Mouse (Mus musculus) 416B (cell line): ENCODE data around the gene Clasrp.

Experiments
- DNase-seq: peaks from one replicate; pipeline ENCODE4 v3.0.0; 2011; ENCODE audit warnings: low read depth

The Clasrp gene

DNA sequence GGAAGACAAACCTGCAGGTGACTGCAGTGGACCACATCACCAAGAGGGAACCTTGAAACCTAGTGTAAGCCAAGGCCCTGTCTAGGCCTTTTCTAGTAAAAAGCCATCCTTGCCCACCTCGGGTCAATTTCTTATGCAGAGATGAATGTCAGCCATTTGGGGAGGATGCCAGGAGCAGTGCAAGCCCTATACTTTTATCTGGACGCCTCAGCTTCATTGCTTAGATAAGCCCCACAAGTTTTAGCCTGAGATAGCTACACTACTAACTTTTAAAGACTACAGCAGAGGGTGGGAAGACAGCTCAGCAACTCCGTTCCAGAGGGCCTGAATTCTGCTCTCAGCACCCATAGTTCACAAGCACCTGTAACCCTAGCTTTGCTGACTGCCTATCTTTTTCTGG lies 40.4 kb downstream of the Clasrp start:
- DNase-seq: no peak

DNA sequence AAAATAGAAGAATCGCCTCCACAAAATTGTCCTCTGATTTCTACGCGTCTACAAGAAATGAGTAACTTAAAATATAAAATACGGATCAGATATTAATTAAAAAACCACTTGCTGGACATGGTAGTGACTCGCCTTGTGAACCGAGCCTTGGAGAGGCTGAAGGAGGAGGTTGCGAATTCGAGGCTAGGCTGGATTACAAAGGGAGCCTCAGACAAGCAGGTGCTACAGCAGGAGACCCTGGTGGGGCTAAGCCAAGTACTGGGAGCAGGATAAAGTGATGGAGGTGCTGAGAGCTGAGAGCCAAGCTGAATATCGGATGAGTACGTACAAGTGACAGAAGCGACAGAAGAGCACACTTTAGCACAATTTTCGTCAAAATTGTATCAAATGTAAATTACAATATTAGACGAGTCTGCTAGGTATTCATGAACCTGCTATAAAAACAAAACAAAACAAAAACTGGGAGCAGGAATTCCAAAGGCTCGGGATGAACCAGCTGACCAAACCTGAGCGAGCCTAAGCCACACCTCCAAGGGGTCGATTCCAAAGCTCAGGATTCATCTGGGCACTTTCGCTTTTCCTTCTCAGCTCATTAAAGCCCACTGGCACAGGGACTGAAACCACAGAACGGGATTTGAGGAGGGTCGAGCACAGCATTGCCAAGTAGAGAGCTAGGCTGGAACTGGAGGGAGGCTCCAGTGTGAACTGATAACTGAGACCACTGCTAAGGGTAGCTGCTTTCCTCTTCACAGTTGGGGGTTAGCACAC lies 41.5 kb downstream of the Clasrp start, which contains the start of gene Ppp1r37:
Ppp1r37 (minus strand) TSS at position 434 of the 768 bp plus-strand sequence.
- peak; percentile 20 for DNase-seq

DNA sequence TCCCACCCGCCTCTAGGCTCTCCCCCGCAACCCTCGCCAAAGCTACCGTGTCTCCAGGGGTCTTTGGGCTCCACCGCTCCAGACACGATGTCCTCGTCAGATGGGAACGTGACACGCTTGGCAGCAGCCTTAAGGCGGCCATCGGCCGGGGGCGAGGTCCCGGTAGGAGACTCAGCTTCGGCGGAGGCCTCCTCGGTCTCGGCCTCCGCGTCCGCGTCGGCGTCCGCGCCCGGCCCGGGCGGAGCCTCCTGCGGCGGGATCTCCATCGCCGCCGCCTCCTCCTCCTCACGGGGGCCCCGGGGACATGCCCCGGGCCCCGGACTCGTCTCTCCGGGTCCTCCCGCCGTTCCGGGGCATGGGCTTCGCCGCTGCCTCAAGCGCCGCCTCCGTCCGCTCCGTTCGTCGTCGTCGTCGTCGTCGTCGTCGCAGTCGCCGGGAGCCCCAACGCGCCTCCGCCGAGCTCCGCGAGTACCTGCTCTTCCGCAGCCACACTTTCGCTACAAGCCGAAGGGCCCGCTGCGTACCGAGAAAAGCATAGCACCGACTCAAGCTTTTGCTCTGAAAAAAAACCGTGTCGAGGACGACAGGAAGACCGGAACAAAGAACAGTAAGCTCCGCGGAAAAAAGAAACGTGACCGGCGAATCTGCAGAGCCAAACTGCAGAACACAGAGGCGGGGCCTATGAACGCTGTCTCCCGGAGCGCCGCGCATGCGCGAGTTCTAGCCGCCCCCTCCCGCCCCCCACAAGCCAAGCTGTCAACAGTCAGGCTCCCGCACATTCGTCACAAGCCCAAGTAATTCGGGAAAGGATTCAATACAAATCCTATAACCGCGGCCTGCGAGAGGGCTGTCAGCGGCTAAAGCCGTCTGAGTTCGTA lies 42.3 kb downstream of the Clasrp start:
- DNase-seq: peak; percentile 97

DNA sequence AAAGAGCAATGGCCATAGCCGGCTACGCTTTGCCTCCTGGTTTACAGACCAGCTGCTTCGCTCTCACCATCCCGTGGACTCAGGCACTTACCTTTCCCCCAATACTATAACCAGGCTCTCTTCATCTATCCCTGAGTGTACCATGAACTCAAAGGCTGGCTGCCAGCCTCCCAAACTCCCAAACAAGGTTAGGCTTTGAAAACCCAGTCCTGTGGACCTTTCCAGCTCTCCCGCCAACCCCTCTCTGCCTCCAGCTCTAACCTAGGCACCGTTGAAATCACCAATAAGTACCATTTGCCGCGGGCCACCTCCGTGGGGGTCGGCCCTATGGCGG lies 42.9 kb downstream of the Clasrp start:
- DNase-seq: peak; percentile 23

DNA sequence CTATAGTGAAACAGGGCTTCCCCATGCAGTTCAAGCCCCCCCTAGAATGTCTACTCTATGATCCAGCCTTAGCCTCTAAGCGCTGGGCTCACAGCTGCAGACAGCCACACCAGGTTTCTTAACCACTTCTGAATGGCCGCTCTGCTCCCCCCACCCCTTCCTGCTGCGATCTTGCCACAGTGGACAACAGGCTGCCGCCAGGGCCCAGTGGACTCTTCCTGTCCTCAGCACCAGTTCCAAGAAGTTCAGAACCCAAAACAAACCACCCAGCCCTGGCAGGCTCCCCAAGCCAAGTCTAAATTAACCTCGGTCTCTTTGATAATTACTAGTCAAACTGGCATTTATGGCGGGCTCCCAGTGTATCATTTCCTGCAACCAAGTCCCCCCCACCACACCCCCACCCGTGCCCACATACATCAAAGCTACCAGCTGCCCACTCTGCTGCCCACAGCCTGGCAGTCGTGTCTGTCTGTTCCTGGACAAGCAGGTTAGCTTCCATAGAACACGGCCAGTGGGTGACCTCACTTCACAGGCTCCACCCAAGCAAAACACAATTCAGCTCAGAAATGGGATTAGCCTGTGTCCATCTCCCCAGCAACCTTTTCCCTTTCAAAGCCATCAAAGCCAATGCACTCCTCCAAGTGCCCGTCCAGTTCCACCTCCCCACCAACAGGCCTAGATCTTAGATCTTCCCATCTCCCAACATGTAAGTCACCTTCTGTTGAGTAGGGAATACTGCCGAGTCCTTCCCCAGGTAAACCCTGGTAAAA lies 43.6 kb downstream of the Clasrp start:
- peak; percentile 52 for DNase-seq

DNA sequence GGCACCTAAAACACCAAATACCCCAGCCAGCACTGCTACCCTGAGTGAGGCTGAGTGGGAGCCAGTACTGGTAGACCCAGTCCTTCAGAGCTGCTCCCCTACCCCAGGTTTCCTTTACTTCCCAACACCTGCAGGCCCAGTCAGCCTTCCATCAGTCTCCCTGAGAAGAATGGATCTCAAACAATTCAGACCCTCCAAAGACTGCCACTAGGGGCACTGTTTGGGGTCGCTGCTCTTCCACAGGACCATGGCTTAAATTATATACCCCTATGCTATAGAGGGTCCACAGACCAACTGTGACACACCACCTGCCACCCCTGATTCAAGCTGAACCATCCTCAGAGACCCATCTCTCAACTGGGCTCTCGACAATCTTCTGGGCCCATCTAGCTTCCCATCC lies 45.3 kb downstream of the Clasrp start:
- peak; percentile 29 for DNase-seq

DNA sequence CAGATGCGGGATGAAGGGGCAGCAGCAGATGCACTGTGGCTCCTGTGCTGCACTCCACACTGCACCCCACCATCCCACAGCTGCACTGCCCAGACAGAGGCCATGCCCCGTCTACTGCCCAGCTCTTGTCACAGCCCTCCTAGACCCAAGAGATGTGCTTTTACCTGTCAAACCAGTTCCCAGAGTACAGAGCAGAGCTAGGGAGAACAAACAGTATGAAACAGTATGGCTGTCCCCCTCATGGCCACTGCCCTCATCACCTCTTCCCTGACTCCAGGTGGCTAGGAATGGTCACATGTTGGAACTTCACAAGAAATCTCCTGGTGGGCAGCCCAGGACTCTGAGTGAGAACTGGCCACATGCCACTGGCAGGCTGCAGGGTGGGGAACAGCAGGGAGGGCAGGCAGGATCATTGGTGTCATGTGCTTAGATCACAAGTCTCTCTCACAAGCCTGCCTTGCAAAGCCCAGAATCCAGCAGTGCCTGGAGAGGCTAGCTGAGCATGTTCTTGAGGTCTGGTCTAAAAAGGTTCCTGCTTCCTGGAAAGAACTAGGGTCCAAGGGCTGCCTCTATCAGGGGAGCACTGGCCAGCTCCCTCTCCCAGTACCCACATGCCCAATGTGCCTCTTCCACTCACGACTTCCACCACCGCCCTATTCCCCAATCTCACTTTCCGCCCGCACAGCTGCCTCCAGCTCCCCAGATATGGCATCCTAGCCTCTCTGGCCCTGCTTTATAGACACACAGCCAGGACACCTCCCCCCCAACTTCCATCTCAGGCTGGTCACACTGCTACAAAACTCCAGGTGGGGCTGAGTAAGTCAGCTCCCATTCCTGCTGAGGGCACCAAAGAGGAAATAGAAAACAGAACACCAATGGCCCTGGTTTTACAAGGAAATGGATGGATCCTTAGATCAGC lies 46.0 kb downstream of the Clasrp start:
- DNase-seq: no peak

DNA sequence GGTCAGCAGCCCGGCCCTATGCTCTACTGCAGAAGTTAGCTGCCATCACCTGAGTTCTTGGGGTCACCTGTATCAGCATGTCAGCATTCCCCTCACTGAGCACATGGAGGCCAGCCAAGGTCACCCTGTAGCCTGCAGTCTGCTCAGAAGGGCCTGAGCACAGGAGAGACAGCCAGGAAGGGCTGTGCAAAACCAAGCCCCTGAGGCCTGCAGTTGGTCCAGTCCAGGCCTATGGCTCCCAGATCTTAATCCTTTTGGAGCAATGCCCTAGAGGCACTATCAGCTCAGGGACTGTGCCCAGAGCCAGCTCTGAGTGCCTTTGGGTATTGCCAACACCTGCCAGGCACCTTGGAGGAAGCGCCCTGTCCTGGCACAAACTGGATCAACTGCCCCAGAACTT lies 47.2 kb downstream of the Clasrp start:
- DNase-seq: no peak

DNA sequence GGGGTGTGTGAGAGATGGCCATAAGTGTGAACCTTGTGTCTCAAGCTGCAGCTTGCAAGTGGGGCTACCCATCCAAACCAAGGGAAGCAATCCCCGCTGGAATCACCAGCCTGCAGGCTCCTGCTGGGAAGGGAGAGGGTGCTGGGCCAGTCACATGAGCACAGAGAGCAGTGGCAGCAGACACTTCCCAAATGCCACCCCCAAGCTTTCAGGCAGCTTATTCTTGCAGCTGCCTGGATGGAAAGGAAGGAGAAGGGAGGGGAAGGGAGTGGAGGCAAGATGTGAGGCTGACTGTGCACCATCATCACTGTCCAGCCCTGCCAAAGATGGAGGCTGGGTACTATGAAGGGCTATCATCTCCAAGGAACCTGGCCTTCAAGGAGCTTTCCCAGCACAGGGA lies 50.1 kb downstream of the Clasrp start:
- no peak for DNase-seq

DNA sequence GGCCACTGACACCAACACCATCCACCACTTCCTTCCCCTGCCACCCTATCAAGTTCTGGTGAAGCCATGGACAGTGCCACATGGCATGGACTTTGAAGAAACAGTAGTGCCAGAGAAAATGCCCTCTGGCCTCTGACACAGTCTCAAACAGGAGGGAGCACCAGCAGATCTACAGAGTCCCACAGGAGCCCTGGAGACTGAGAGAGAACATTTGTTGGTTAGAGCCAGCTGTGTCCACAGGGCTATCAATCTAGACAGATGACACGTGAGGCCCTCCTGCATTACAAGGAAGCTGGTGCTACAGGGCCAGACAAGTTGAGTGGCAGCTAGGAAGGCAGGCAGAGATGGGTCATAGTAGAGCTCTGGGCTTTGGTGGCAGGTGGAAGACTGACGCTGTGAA lies 51.8 kb downstream of the Clasrp start:
- peak; percentile 37 for DNase-seq

DNA sequence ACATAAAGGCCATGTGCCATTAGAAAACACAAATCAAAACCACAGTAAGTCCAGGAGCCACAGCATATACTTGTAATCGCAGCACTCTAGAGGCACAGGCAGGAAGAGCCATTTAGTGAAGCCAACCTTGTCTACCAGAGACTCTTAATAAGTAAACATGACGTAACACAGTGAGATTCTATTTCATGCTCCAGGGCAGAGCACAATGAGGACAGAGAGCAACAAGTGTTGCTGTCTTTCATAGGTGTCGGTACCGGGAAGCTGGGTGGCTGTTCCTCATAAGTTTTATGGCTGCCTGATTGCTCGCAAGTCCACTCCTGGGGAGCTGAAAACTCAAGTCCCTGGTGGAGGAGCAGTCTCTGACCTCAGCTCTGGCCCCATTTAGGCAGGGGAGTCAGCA lies 52.7 kb downstream of the Clasrp start:
- no peak for DNase-seq

DNA sequence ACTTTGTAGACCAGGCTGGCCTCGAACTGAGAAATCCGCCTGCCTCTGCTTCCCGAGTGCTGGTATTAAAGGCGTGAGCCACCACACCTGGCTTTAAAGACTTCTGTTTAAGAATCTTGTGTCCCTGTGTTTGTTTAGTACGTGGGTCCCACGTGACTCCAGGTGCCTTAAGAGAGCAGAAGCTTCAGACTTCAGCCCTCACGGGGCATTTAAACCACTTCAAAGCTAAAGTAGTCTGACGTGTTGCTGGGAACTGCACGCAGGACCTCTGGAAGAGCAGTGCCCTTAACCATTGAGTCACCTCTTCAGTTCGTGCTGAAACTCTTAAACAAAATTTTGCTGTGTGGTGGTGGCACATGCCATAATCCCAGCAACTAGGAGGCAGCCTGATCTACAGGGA lies 54.9 kb downstream of the Clasrp start:
- no peak for DNase-seq

DNA sequence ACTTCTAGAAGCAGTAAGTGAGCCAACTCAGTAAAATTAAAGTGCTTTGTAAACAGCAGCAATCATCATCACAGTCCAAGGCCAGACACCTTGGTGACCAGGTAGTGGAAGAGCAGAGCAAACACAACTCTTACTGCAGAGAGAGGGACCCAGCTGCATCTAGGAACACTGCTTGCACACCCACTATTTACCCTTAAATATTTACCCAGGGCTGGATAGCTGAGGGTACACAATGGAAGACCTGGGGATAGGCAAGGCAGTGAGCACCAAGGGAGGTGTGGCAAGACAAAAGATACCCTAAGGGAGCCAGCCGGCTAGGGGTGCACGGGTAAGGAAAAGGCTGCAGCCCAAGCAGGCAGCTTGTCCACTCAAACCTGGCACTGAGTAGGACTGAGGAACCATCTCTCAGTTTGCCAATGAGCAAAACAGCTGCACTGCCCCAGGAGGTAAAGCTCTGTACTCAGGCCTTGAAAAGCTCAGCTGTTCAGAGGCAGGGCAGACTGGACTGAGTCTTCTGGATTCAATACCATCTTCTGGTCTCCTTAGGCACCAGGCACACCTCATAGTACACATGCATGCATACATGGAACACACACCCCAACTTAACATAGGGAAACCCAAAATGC lies 56.8 kb downstream of the Clasrp start:
- no peak for DNase-seq

DNA sequence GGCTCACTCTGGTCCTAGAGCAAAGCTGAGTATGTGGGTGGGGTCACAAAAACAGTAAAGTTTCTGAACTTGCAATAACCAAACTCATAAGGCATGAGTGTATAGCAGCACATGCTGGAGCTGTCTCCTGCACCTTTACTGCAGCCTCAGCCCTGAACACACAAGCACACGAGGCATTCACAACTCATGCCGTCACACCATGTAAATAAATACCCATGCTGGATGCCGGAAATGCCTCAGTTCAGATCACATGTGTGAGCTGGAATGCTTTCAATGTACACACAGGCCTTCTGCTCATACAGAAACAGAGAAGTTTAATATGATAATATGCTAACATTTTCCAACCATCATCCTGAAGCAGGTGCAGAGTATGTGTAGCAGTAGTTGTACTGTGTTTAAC lies 58.3 kb downstream of the Clasrp start:
- no peak for DNase-seq

DNA sequence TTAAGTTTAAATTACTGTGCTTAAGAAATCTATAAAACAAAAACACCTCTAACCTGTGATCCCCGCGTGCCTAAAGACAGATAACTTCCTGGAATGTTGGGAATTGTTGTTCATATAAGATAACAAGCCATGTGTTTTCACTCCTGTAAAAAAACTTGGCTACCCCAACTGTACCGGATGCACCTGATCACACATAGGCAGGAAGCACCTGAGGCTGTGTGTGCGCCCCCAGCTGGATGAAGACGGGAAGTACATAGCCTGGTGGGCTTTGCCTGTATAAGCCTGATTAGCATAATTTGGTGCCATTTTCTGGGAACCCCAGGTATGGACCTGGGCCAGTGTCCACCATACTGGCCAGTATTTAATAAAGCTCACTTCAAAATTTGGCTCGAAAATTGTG lies 60.7 kb downstream of the Clasrp start:
- DNase-seq: peak; percentile 33

DNA sequence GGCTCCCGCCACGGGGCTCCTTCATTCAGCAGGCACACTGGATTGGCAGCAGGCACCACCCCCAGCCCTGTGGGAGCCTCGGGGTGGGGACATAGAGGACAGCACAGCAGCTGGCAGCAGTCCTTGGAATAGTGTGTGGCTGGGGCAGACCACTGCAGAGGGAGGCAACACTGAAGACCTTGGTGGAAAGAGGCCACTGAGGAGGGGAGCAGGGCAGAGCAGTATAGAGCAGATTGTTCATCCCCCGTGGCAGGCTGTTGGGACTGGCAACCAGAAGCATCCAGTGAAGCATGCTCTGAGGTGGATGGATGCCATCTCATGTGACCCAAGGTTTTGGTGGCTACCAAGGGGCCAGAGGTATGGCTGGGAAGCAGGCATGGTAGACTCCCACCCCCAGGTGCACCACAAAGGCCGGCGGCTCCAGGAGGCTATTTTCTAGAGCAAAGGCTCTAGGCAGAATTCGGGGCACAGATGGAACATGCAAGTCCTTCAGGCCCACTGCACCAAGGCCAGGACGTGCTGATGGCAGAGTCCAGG lies 62.1 kb downstream of the Clasrp start:
- no peak for DNase-seq

DNA sequence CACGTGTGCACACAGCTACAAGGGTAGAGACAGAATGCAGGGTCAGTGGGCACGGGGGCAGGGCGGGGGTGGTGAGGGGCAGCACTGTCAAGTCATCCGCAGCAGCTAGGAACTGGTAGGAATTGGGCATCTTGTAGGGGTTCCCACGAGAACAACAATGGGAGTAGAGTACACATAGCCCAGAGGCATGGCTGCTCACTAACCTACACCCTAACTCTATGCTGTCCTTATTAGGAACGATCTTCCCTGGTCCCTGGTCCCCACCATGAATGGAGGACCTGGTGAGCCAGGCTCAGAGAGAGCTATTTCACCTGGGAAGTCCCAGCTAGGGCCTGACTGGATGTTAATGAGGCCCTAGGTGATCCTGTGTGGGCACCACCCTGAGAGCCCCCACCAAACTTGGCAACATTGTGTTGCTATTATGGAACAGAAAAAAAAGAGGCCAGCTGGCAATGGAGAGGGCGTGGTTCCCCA lies 62.6 kb downstream of the Clasrp start:
- DNase-seq: no peak

DNA sequence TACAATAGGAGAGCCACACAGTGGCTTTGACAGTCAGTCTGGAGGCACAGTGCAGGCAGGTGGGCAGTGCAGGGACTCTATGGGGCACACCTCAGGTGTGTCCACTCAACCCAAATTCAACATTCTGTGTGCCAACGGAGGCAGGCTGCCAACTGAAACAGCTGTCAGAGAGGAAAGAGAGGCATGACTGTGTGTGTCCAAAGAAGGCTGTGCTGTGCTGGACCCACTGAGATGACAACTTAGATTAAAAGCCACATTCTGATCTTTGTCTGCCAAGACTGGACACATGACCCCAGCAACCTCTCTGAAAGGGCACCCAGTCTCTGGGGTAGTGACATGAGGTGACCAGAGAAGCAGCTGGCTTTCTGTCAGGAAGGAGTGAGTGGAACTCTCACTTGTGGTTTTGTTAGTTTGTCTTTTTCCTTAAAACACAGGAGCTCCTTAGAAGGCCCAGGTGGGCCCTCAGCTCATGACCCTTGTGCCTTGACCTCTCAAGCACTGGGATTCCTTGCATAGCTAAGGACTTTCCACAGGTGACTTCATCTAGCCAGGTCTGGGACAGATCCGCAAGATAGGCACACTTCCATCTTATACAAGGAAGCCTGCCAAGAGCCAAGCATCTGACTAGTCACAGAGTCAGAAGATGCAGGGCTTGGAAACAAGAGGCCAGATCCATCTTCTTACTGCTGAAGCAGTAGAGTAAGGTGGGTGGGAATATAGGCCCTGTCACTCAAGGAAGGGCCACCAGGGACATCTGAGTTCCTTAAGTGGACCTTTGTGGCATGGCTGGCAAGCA lies 63.3 kb downstream of the Clasrp start:
- DNase-seq: peak; percentile 73

DNA sequence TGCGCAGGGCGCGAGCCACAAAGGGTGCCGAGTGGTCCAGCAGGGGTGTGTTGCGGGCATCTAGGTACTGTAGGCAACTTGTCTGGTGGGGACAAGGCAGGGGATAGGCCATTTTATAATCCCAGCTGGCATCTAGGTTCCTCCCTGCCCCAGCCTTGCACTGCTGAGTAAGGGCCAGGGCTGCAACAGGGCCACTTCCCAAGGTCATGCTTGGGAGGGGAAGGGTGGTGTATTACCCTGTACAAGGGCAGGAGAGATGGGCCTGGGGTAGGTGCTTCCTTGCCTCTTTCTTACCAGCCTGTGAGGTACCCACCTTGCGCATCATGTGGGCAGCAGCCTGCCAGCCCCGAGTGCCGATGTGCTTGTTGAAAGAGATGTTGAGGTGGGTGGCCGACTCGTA lies 69.6 kb downstream of the Clasrp start:
- no peak for DNase-seq

DNA sequence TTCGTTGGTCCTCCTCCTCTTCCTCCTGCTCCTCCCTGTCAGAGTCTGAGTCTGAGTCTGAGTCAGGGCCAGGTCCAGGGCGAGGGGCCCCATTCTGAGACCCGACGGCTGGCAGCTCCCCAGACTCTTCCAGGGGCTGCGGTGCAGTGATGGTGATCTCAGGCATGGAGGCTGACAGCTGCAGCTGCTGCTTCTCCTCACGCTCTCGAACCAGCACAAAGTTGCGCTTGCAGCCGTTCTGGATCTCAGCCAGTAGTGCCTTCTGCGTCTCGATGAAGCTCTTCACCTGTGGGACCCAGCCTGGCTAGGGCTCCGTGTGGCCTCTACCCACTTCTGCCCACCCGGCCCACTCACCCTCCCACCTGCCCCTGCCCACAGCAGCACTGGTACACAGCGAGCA lies 72.0 kb downstream of the Clasrp start:
- no peak for DNase-seq
